Mouse (Mus musculus) thymus, postnatal 4 days (tissue): ENCODE data around the gene Zfp780b.
A peak's percentile ranks its signal among the peaks of the same experiment; 100 is the strongest.
"Not testable (repeated sequence)": the region's sequence is repeated elsewhere in the genome, so short reads cannot be mapped to it uniquely, and the experiment has no call there.

ENCODE experiments used
- DNase-seq: peaks from one replicate; pipeline ENCODE4 v3.0.0; 2021

Zfp780b gene

DNA sequence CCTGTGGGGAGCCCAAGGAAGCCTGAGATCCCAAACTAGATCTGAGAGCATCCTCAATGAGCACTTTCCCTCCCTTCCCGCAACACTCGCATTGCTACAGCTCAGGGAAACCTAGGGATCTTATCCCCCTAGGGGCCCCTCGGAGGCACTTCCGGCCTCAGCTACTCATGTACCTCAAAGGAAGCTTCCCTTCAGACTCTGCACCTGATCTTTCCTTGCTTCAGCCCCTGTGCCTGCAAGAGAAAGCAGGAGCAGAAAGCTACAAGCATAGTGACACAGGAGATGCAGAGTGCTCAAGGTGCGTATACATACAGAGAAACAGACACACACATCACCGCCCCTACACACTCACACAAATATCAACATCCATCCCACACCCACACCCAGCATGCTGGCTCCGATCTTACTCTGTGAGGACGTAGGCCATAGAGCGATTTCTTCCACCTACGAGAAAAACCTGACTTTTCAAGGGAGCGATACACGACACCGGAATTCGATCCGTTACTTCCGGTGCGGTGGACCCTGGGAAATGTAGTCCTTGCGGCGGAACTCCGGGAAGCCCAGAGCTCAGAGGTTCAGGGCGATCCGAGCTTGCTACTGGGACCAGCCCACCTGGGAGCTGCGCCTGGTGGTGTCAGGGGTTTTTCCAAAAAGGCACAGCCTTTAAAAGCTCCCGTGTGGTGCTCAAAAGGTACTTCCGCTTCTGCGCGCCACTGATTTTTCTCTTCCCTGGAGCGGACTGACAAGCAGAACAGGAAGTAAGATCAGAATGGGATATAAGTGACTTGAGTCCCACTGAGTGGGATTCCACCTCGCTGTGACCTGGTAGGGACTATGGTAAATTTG, at the start of gene Zfp780b:
Gene Zfp780b (minus strand): TSS at position 489 of the 846 bp plus-strand sequence.
- peak; percentile 86 for DNase-seq

DNA sequence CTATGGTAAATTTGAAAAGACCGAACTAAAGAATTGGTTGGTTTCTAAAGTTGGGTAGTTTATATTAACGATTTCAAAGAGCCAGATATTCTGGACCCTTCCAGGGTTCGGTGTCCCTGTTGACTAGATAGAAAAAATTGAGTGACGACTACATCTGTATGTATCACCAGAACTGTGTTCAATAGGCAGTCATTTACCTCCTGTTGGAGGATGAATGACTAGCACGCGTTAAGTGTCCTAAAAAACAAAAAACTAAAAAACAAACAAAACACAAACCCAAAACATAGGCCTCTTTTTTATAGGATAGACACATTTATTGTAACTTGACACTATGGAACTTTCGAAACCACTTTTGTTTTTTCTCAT, 35.5 kb upstream of the Zfp780b start:
- DNase-seq, result no peak

DNA sequence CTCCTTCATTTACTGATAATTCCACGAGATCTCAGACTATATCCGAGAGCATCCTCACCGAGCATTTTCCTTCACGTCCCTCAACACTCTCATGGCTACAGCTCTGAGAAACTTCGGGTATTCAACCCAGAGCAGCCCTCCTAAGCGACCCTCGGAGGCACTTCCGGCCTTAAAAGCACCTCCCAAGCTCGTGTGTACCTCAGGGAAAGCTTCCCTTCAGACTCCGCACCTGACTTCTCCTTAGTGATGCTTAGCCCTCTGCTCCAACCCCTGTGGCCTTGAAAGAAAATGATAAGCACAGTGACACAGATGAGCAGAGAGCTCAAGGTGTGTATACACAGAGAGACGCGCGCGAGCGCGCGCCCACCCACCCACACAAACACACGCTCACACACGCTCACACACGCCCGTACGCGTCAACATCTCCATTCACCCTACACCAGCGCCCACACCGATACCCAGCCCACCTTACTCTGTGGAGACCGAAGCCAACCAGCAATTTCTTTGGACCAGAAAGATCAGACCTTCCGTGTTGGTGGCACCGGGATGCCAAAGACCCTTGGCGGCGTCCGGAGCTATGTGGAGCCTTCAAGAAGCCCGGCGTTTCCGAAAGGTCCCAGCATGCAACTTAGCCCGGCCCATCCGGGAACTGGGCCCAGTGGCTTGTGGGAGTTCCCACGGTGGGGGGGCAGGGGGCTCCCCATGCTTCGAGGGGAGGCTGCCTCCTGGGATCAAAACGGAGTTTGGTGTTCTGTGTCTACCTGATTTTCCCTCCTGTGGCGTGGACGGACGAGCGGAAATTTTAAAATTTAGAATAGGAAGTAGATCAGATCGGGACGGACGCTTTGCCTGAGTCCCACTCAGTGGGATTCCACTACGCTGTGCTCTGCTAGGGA, 34.8 kb upstream of the Zfp780b start, which contains the start of gene Zfp850:
Gene Zfp850 (minus strand): TSS at position 567 of the 896 bp plus-strand sequence.
- peak; percentile 85 for DNase-seq

- DNase-seq, result no peak
Observed at GRCm38 (mm10) chr7:28010271-28010670, 31.3 kb upstream of the Zfp780b start.

GRCm38 (mm10) chr7:27982197-27982596, 3.2 kb upstream of the Zfp780b start:
- no peak for DNase-seq

- not testable (repeated sequence) for DNase-seq
Observed at GRCm38 (mm10) chr7:27949451-27949850, 29.5 kb downstream of the Zfp780b start.

DNA sequence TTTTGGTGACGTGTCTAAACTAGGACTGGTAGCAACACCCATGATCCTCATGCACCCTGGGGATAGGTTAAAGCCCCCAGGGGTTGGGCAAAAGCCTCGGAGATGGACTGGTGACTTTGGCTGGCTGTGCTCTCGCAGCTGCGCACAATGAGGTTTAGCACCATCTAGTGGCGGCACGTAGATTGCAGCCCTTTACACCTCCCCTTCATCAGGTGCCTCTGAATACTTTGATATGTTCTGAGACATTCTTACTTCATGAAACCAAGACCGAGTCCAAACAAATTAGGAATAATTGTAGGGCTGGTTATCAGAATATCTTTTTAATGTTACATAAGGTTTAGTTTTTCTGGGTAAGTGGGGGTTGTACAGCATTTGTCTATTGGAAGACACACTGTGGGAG, 37.1 kb downstream of the Zfp780b start:
- DNase-seq, result peak; percentile 53

- not testable (repeated sequence) for DNase-seq
Observed at GRCm38 (mm10) chr7:27933800-27934158, 45.2 kb downstream of the Zfp780b start.

DNA sequence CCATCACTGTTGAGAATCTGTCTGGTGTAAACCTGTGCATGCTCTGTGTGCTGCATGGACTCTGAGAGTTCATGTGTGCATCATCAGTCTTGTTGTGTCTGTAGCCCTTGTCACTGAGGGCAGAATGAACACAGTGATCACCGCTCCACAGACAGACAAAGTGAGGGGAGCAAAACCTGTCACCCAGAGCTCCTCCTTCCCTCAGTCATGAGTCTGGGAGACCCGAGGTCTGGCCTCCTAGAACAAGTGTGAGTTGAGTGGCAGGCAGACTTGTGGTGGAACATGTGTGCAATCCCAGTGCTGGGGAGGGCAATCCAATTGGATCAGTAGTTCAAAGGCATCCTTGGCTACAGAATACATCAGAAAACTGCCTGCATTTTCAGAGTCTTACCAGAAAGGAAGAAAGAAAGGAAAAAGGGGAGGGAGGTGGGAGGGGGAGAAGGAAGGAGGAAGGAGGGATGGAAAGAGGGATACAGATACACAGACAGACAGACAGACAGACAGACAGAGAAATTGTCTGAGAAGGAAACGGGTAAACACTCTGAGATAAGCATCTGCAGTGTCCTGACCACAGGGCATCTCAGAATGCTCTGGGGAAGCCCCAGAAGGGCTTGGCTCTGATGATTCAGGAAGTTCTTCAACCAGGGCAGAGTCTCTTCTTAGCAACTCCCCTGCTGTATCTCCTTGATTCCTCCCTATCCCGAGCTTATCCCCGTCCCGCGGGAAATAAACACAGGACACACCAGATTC, 45.7 kb downstream of the Zfp780b start:
- DNase-seq, result peak; percentile 16

- peak; percentile 76 for DNase-seq
Observed at GRCm38 (mm10) chr7:27928818-27929695, 49.9 kb downstream of the Zfp780b start, which contains the start of gene Zfp974. Zfp974 (minus strand) TSS chr7:27929460.

DNA sequence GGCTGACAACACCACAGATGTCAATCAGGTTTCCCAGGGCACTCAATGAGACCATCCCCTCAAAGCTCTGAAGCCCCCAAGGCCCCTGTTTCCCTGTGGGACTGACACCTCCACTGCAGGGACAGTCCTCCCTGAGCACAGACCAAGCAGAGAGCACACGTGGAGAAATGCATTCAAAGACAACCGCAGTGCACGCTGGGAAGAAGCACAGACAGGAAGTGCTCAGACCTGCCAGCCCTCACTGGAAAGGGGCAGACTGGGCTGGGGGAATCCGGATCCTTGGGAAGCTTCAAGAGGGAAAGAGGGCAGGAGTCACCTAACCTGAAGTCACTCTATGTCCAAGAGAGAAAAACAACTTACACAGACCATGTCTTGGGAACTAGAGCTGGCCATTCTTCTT, 51.9 kb downstream of the Zfp780b start:
- DNase-seq, result peak; percentile 22

GRCm38 (mm10) chr7:27910952-27911351, 68.0 kb downstream of the Zfp780b start:
- not testable (repeated sequence) for DNase-seq
